Mouse (Mus musculus): ENCODE data around the gene Dgke. TPM values are rescaled to one million over a fixed set of nuclear protein-coding genes. Genes with fewer than 3 reads are reported as not detected.
"Not testable (repeated sequence)": the region's sequence is repeated elsewhere in the genome, so short reads cannot be mapped to it uniquely, and the experiment has no call there.

Dgke gene
- polyA plus RNA-seq, 1 experiment from 2014 or later = 3.4 TPM

GRCm38 (mm10) chr11:89100403-89100802 is 33.8 kb upstream of the Dgke start:
- under 1% methylated on average over 9 of the region's 9 CpGs for WGBS
- TF ChIP-seq CTCF (IDR thresholded peaks at IDR 0.05) (peak; percentile 97), EP300 (IDR thresholded peaks at IDR 0.05) (no peak)
- Histone ChIP-seq H3K27me3 (replicated peaks; ENCODE audit: insufficient read depth, low read length) (no peaks in the 10 kb centered on the region), H3K9ac (replicated peaks; ENCODE audit: low read depth) (0 out of 2 replicates have a peak overlapping the region, but pooled peaks have one; percentile 21), H3K9me3 (ENCODE audit: low read length) (no peaks in the 10 kb centered on the region), H3K4me1 (ENCODE audit: insufficient read depth, low read depth, low read length) (no peaks in the 10 kb centered on the region), H3K36me3 (ENCODE audit: insufficient read depth, low read length) (no peaks in the 10 kb centered on the region), H3K27ac (ENCODE audit: low read length) (no peak overlapping the region; the same call in 1 of the 2 replicates), H3K4me2 (replicated peaks; ENCODE audit: low read depth, low read length) (peak overlapping the region; percentile 73), H3K4me3 (ENCODE audit: low read depth, low read length) (peak overlapping the region; percentile 41)
- ATAC-seq (peak; percentile 91), DNase-seq (ENCODE audit: low spot score) (peak; percentile 88)

- Histone ChIP-seq H3K4me3 (ENCODE audit: low read depth, low read length) (no peak overlapping the region), H3K27ac (ENCODE audit: low read length) (no peak overlapping the region), H3K4me2 (replicated peaks; ENCODE audit: low read depth, low read length) (no peak overlapping the region), H3K27me3 (replicated peaks; ENCODE audit: insufficient read depth, low read length) (no peaks in the 10 kb centered on the region), H3K9me3 (ENCODE audit: low read length) (no peaks in the 10 kb centered on the region), H3K4me1 (ENCODE audit: insufficient read depth, low read depth, low read length) (no peaks in the 10 kb centered on the region), H3K9ac (replicated peaks; ENCODE audit: low read depth) (no peak overlapping the region), H3K36me3 (ENCODE audit: insufficient read depth, low read length) (no peaks in the 10 kb centered on the region)
- ATAC-seq = no peak
- WGBS = 73% methylated on average over 5 of the region's 6 CpGs
- TF ChIP-seq EP300 (IDR thresholded peaks at IDR 0.05) = no peak
- TF ChIP-seq CTCF (IDR thresholded peaks at IDR 0.05) = no peak
- no peak for DNase-seq (ENCODE audit: low spot score)
These were observed 32.3 kb upstream of the Dgke start for GRCm38 (mm10) chr11:89098930-89099329.

GRCm38 (mm10) chr11:89098083-89098835 is 31.6 kb upstream of the Dgke start:
- Histone ChIP-seq H3K9ac (replicated peaks; ENCODE audit: low read depth) (no peak overlapping the region), H3K27ac (ENCODE audit: low read length) (no peak overlapping the region), H3K9me3 (ENCODE audit: low read length) (no peaks in the 10 kb centered on the region), H3K4me1 (ENCODE audit: insufficient read depth, low read depth, low read length) (no peaks in the 10 kb centered on the region), H3K4me2 (replicated peaks; ENCODE audit: low read depth, low read length) (no peak overlapping the region), H3K4me3 (ENCODE audit: low read depth, low read length) (no peak overlapping the region), H3K36me3 (ENCODE audit: insufficient read depth, low read length) (no peaks in the 10 kb centered on the region), H3K27me3 (replicated peaks; ENCODE audit: insufficient read depth, low read length) (no peaks in the 10 kb centered on the region)
- TF ChIP-seq EP300 (IDR thresholded peaks at IDR 0.05) (no peak), CTCF (IDR thresholded peaks at IDR 0.05) (no peak)
- WGBS = 63% methylated on average over 17 of the region's 17 CpGs
- DNase-seq (ENCODE audit: low spot score) (no peak), ATAC-seq (no peak)

GRCm38 (mm10) chr11:89097292-89097691 is 30.6 kb upstream of the Dgke start:
- 82% methylated on average over 10 of the region's 10 CpGs for WGBS
- not testable (repeated sequence) for H3K27me3 ChIP-seq (replicated peaks; ENCODE audit: insufficient read depth, low read length); H3K4me1 ChIP-seq (ENCODE audit: insufficient read depth, low read depth, low read length); H3K27ac ChIP-seq (ENCODE audit: low read length); H3K4me3 ChIP-seq (ENCODE audit: low read depth, low read length); H3K36me3 ChIP-seq (ENCODE audit: insufficient read depth, low read length); ATAC-seq; H3K9me3 ChIP-seq (ENCODE audit: low read length); DNase-seq (ENCODE audit: low spot score); H3K9ac ChIP-seq (replicated peaks; ENCODE audit: low read depth); H3K4me2 ChIP-seq (replicated peaks; ENCODE audit: low read depth, low read length)

- no peak for DNase-seq (ENCODE audit: low spot score)
- ATAC-seq = no peak
- no peaks in the 10 kb centered on the region for H3K4me1 ChIP-seq (ENCODE audit: insufficient read depth, low read depth, low read length)
- no peak overlapping the region for H3K9ac ChIP-seq (replicated peaks; ENCODE audit: low read depth)
- H3K4me2 ChIP-seq (replicated peaks; ENCODE audit: low read depth, low read length) = no peak overlapping the region
- H3K9me3 ChIP-seq (ENCODE audit: low read length) = no peaks in the 10 kb centered on the region
- no peaks in the 10 kb centered on the region for H3K36me3 ChIP-seq (ENCODE audit: insufficient read depth, low read length)
- H3K27me3 ChIP-seq (replicated peaks; ENCODE audit: insufficient read depth, low read length) = no peaks in the 10 kb centered on the region
- no peak overlapping the region for H3K4me3 ChIP-seq (ENCODE audit: low read depth, low read length)
- H3K27ac ChIP-seq (ENCODE audit: low read length) = no peak overlapping the region
- TF ChIP-seq CTCF (IDR thresholded peaks at IDR 0.05) (no peak), EP300 (IDR thresholded peaks at IDR 0.05) (no peak)
- 71% methylated on average over 3 of the region's 3 CpGs for WGBS
These were observed 28.7 kb upstream of the Dgke start for GRCm38 (mm10) chr11:89095306-89095705.

GRCm38 (mm10) chr11:89092714-89093113 is 26.1 kb upstream of the Dgke start:
- Histone ChIP-seq H3K9ac (replicated peaks; ENCODE audit: low read depth) (no peak overlapping the region), H3K27me3 (replicated peaks; ENCODE audit: insufficient read depth, low read length) (no peaks in the 10 kb centered on the region), H3K36me3 (ENCODE audit: insufficient read depth, low read length) (no peaks in the 10 kb centered on the region), H3K27ac (ENCODE audit: low read length) (no peak overlapping the region), H3K9me3 (ENCODE audit: low read length) (no peaks in the 10 kb centered on the region), H3K4me3 (ENCODE audit: low read depth, low read length) (no peak overlapping the region), H3K4me1 (ENCODE audit: insufficient read depth, low read depth, low read length) (no peaks in the 10 kb centered on the region), H3K4me2 (replicated peaks; ENCODE audit: low read depth, low read length) (no peak overlapping the region)
- DNase-seq (ENCODE audit: low spot score) = peak; percentile 44
- TF ChIP-seq CTCF (IDR thresholded peaks at IDR 0.05) (no peak), EP300 (IDR thresholded peaks at IDR 0.05) (no peak)
- no peak for ATAC-seq
- WGBS = 39% methylated on average over 9 of the region's 9 CpGs

GRCm38 (mm10) chr11:89090359-89090758 is 23.7 kb upstream of the Dgke start:
- H3K27ac ChIP-seq (ENCODE audit: low read length); H3K9me3 ChIP-seq (ENCODE audit: low read length); H3K36me3 ChIP-seq (ENCODE audit: insufficient read depth, low read length); H3K4me3 ChIP-seq (ENCODE audit: low read depth, low read length); H3K27me3 ChIP-seq (replicated peaks; ENCODE audit: insufficient read depth, low read length); H3K4me1 ChIP-seq (ENCODE audit: insufficient read depth, low read depth, low read length); ATAC-seq; H3K9ac ChIP-seq (replicated peaks; ENCODE audit: low read depth); DNase-seq (ENCODE audit: low spot score); H3K4me2 ChIP-seq (replicated peaks; ENCODE audit: low read depth, low read length): not testable (repeated sequence)
- WGBS = 92% methylated on average over 5 of the region's 7 CpGs
